Mouse (Mus musculus): ENCODE measurements around the gene Foxn3.

Foxn3 gene

DNA sequence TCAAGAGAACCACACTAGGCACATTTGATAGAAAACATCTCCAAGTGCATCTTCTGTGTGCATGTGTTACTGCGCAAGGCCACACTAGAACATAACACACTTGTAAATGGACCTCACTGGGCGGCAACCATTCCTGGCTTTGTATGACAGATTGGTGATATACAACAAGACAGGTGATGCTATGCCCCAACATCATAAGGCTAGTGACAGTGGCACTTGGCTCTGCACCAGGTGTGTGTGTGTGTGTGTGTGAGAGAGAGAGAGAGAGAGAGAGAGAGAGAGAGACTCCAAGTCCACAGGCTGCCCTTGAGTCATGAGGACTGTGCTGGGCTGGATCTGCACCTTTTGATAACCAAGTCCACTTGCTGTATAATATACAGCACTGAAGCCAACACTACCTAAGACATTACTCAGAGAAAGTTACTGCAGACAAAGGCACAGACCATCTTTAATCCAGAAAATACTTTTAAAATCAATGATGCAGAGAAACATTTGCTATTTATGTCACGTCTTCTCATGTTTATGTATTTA lies 242.4 kb downstream of the Foxn3 start:
- no peak for DNase-seq

DNA sequence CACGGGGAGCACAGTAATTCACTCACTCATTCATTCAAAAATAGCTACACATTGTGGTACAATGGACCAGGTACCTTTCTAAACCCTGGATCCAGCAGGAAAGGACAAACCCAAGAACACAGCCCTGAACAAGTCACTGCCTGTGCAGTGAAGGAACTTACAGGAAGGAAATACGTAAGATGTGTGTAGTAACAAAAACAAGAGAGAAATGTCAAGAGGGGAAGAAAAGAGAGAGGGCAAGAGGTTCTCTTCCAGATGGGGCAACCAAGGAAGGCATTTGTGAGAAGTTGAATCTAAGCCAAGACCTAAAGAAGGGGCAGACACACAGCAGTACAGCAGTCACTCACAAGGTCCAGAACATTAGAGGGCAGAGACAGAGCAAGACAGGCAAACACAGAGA lies 243.5 kb downstream of the Foxn3 start:
- DNase-seq = no peak

DNA sequence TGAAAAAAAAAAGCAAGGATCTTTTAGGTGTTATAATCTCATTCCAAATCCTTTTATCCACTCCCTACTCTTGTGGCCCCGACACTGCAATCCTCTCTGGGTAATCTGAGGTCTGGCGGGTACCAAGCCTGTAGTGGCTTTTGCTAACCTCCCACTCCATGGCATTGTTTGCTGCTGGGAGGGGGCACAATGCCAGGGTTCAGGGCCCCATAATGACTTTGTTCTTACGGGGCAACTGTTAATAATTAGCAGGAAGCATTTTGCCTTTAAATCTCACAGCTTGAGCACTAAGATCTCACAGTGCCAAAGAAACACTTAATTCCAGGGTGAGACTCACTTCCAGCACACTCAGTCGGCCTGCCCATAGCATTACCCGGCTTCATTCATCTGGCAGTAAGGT lies 244.2 kb downstream of the Foxn3 start:
- DNase-seq = no peak

DNA sequence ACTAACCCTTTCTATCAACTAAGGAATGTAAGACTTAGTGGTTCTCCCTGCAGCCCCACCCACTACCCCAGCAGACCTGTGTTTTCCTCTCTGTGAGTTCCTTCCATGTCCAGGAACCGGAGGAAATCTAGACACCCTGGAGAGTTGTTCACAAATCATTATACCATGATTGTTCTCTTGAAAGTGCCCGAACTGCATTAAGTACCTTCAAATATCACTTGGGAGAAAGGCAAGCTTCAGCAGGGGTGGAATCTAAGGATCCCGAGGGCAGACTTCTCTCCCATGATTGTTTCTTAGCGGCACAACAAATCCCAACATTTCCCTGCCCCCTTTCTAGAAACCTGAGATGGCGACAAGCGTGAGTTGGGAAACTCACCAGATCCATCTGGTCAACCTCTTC lies 247.5 kb downstream of the Foxn3 start:
- DNase-seq = no peak

DNA sequence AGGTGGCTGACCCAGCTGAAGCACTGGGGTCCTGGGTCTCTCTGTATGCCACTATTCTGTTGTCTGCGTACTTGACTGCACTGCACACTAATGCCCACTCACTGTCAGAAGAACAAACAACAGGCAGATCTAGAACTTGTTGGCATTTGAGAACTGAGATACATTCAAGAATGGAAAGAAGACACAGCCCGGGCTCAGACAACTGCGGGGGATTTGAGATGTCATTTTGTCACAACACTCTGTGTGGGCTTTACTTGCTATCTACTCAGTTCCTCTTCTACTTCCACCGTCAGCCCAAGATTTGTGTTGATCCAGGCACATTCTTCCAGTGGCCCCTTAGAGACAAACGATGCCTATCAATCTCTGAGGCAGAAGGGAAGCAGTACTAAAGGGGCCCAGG lies 248.6 kb downstream of the Foxn3 start:
- no peak for DNase-seq

DNA sequence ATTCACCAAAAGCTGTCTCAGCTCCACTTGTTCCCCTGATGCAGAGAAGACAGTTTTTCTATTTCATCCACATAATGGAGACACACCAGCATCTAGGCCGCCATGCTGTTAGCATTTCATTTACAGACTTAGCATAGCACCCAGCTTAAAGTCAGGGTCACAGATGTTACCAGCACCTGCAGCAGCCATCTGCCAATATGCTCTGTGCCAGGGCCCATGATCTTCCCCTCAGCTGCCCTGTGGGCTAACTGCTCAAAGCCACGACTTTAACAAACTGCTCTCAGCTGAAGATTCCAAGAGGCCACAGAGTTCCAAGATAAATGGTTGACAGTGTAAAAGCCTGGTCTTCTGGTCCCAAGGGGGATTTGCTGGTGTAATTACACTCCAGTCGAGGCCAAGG lies 252.1 kb downstream of the Foxn3 start:
- DNase-seq = no peak

DNA sequence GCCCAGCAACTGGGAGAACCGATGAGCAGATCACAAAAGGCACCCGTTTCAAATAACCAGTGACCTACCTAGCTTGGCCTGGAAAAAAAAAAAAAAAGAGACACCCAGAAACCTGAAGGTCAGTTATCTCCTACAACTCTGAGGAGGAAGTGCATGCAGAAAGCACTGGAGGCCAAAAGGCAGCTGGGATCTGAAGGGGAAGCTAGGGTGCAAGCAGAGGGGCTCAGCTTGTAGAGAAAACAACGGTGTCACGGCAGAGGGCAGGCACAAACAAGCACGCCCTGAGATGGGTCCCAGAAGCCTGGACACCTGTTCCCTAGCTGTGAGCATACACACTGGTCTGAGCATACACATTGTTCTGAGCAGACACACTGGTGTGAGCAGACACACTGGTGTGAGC lies 253.4 kb downstream of the Foxn3 start:
- no peak for DNase-seq

DNA sequence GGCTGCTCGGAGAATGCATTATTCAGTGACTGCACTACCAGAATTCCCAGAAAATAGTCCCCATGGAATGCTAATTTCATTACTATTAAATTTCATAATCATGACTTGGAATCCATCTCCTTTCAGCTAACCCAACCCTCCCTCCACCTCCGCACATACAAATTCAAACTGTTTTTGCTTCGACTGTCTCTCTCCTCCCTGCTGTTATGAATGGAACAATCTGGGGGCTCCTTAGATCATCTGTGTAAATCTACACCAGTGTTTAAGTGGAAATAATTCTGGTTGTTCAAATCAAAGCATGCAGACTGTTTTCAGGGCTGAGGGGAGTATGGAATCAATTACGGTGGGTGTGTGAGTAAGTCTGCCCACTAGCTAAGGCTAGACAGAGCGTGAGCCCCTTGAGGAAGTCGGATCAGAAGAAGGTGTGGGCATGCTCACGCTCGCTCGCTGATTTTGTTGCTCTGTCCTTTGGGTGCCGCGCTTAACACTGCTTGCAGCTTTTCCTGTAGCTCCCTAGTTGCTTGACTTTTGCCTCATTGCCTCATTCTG lies 254.8 kb downstream of the Foxn3 start:
- DNase-seq = no peak

DNA sequence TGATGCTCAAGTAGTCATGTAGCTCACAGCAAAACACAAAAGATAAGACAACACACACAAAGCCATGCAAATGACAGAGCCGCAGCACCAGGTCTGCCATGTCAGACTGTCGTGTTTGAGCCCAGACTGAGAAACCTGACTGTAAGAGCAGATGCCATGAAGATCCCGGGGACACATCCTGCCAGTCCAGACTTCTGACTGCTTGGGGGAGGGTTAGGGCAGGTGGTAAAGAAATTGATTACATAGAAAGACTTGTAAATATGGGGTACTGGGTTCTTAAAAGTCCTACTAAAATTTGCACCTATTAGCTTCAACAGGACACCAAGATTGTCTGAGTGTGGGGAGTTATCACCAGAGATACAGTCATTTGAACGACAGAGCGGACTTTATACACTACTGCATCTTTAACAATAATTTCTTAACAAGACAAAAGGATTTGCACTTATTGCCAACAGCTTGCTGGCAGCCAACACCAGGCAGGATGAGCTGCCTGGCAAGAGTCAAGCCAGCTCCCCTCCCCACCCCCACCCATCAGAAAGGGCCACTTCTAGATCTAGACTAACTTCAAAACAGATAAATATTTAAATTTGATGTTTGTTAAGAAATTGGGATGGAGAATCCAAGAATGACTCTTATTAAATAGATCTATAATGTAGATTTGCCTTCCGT lies 256.7 kb downstream of the Foxn3 start:
- DNase-seq = no peak

DNA sequence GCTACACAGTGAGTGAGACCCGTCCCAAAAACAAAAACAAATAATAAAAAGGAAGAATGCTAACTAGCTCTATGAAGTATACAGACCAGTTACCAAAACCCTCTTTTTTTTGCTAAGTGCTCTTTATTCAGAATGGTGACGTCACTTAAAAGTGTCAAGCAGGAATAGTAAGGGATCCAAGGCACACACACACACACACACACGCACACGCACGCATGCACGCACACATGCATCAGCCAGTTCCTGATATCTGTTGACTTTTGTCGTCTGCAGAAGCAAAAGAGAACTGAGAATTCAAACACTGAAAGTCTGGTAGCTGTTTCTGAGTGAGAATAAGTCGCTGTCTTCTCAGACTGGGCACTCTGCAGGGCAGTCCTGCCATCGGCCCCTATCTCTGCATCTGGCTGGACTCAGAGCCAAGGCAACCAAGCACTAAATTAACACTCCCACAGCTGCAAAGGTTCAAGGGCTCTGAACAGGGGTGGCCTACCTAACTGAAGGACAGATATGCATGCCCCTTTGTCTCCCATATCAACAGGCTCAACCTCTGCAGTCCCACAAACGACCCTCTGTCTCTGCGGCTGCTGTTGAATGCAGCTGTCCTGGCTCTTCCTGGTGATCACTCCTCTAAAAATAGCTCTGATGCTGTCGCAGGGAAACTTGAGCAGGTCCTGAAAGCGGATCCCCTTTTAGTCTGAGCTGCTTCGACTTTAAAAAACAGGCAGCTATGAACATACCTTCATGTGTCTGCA lies 257.4 kb downstream of the Foxn3 start:
- DNase-seq = no peak

DNA sequence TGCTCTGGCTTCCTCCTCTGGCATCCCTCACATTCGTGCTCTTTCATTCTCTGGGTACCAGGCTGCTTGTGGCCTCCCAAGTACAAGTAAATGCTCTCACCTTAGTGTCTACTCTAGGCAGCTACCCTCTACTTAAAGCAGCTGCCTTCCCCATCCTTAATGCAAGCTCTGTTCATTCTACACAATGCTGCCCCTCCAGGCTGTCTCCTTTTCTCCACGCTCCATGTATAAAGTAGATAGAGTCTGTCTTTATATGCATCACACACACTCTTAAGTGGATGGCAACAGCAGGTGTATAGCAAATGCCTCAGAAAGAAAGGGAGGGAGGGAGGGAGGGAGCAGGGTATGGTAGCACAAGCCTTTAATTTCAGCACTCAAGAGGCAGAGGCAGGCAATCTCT lies 258.1 kb downstream of the Foxn3 start:
- no peak for DNase-seq

DNA sequence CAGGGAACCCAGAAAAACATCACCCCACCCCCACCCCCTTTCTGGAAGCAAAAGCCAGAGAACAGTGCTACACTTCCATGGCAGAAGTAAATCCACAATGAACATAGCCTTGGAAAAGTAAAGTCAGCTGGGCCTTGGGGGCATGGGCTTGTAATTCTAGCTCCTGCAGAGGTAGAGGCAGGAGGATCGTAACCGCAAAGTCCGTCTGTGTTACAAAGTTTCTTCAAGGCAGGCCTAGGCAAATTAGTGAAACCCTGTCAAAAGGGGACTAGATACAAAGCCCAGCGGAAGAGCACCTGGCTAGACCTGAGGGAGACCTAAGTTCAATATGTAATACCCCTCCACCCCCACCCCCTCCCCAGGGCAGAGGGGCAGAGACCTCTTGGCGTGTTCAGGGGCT lies 259.3 kb downstream of the Foxn3 start:
- DNase-seq = no peak

DNA sequence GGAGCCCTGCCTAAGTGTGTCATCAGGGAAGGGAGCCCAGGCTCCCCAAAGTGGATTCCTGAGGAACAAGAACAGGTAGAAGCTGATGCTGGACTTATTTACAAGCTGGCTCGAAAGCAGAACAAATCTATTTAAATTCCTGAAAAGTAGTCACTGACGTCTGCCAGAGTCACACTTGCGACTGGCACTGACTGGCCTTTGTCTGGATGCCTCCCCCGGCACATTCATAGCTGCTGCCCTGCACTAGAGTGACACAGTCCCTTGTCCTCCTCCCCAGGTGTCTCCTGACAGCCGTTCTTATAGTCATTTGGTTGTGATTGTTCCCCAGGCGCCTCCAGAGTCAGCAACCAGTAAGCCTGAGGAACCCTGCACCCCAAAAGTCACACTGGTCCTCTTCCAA lies 259.8 kb downstream of the Foxn3 start:
- DNase-seq = no peak

DNA sequence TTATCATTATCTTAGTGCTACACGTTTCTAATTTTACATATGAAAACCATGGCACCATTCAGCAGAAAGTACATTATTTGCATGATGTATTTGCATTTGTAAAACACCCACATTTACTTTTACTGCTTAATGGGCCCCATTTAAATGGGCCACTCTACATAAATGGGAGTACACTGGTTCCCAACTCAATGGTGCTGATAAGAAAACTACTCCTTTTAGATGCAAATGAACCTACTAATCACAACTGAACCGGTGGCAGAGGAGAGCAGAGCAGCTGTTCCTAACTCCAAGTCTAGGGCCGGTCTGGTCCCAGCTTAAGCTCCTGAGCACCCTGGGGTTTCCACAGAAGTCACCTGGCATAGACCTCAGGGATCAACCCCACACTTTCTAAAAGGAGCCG lies 263.5 kb downstream of the Foxn3 start:
- no peak for DNase-seq

DNA sequence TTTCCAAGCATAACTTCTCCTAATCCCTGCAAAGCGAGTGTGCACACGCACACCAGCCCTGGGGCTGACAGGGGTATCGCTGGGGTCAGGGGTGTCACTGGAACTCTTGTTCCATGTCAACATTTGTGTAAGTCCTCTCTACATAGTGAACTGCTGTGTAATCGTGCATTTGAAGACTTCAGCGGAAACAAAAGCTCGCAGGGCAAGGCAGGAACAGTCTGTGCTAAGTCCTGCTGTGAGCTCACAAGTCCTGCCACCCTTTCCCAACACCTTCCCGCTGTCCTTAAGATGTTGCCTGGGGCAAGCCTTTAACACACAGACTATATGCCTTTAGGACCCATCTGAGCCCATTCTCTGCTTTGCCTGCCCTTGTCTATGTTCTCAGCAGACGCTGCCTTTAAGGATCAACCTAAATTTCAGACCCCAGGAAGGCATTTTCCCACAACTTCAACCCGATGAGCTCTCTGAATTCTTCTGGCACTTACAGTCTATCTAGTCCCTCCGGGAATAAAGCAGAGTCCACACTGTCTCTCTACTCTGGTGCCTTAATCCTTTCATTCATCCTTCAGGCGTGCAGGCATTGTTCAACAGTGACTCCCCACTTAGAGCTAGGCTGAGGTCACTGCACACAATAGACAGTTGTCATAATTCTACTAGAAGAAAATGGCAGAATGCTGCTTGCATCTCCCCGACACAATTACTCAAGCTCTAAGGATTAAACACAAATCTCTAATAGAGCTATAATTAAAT lies 264.4 kb downstream of the Foxn3 start:
- no peak for DNase-seq

DNA sequence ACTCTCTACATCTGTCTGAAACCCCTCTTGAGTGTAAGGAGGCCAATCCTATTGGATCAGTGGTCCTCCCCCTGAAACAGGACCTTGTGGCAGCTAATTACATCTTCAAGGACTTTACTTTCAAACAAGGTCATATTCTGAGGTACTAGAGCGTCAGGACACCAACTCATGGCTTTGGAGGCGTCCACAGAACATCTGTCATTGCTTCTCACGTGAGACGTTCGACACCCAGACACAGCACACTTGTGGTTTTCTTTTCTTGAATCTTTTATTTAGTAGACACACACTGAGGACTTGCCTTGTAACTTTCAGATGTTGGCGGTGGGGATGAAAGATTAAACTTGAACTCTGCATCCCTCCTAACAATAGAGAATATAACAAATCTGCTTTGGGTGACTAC lies 265.1 kb downstream of the Foxn3 start:
- DNase-seq = no peak

DNA sequence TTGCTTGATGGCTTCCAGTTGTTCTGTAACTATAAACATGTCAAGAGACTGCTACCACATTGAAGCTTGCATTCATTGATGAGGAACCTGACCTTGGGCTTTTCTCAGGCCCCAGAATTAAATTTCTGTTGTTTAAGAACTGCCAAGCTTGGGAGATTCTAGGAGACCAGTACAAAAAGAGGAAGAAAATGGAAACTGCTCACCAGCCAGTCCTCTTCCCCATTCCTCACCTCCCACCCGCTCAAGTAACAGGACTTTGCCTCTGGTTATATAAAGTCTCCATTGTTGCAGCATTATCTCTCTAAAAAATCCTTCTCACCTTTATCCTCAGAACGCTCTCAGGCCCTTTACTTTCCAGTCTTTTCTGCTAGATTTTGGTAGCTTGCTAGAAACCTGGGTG lies 265.6 kb downstream of the Foxn3 start:
- no peak for DNase-seq

DNA sequence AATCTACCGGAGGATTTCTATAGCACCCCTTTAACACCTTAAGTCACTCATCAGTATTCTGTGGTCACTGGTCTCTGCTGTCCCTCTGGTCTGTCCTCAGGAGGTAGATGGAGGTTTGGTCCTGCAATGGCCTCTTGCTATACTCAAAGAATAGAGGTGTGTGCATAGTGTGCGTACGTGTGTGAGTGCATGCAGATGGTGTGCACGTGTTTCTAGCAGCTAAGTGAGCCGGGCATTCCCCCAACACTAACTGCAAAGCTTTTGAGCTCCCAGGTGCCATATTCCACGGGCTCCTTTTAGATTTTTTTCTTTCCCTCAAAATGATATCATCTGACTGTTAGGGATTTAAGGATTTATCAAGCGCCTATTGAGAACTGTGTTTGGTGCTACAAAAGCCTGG lies 269.9 kb downstream of the Foxn3 start:
- DNase-seq = no peak

DNA sequence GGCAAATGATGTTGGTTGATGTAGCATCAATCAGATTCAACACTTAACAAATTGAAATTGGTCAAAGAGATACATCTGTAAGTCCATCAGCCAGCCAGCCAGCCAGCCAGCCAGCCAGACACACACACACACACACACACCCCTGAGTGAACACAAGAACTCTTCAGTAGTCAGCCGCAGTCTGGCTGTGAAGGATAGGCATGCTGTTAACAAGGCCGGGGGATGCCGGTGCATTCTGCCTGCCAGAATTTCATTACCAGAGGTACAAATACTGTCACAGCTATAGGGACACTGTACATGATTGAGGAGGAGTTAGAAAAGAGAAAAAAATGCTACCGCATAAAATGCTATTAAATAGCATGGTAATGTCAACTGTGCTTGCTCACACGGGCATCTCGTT lies 271.2 kb downstream of the Foxn3 start:
- no peak for DNase-seq

DNA sequence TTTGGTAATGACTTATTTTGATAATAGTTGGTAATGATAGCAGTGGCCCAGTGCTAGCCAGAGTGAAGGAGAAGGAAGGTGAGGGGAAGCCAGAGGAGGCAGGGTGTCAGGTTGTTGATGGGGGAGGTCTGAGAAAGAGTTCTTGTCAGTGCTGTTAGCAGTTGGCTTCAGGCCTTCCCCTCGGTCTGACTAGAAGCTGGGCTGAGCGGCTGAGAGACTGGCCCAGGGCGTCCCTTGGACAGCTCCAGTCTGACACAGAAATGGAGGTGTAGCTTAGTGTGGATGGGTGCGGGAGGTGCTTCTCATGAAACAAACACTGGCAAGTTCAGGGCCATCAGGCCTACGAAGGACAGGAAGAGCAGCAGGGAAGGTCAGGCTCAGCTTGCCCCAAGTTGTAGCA lies 276.3 kb downstream of the Foxn3 start:
- no peak for DNase-seq

DNA sequence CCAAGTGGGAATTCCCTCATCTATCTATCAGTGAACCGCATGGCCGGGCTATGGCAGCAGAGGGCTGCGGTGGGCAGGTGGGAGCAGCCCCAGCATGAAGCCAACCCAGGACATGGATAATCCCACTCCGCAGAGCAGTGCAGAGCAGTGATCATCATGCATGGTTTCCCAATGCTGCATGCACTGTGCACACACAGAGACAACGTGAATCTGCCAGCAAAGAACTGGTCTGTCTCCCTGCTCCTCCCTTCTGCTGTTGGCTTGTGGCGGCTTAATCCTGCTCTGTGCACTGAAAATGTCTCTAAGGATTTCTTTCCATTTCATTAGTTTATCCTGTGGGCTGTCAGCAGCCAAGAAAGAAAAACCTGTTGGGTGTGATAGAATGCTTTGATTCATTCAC lies 276.7 kb downstream of the Foxn3 start:
- DNase-seq = no peak

DNA sequence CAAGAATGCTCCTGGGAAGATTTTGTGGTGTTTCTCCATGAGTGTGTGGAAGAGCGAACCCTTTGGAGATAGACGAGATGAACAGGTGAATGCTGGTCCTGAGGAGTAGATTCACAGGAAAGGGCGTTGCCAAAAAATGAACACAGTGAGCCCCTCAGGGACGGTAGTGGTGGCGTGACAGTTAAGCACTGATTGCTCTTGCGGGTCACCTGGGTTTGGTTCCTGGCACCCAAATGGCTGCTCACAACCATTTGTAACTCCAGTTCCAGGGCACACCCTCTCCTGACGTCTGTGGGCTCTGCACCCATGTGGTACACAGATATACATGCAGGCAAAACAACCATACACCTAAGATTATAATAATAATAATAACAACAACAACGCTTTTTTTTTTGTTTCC lies 277.7 kb downstream of the Foxn3 start:
- no peak for DNase-seq

DNA sequence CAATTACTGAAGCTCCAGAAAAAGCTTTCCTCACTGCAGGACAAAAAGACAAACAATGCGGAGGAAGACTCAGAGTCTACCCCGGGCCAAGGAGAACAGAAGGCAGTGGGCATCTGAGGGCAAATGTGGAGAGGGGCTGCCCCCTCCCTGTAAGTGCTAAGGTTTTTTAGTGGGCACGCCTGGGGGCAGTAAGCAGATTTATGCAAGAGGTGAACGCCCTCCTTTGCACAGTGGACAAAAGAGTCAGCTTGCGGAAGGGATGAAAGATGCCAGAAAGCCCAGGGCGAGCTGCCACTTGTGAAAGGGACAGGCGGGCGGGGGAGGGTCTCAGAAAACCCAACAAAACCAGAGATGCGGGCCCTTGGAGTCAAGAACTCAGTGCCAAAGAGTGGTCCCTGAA lies 278.2 kb downstream of the Foxn3 start:
- no peak for DNase-seq

All from spleen, adult 18-20 months (tissue).